8 mouse cellular contexts compared by ENCODE assay signal in genomic region chr12:12810159-12810885, GRCm38 (mm10).
A peak's percentile ranks its signal among the peaks of the same experiment; 100 is the strongest.
DNase-seq lines count a peak whose midpoint lies in the region; ATAC-seq and TF ChIP-seq lines count a peak whose summit lies in the region.

No protein-coding gene starts in this region.

- no peaks in the 10 kb centered on the region for H3K36me3 ChIP-seq in forebrain, embryonic 12.5 days (replicated peaks)
- H3K36me3 ChIP-seq in heart, embryonic 13.5 days, result no peaks in the 10 kb centered on the region
- H3K36me3 ChIP-seq in kidney, embryonic 15.5 days, result no peaks in the 10 kb centered on the region
- no peaks in the 10 kb centered on the region for H3K36me3 ChIP-seq in limb, embryonic 11.5 days (ENCODE audit: control insufficient read depth, insufficient read depth, low read length)
- no peaks in the 10 kb centered on the region for H3K36me3 ChIP-seq in midbrain, embryonic 12.5 days
- H3K36me3 ChIP-seq in stomach, embryonic 15.5 days, result no peaks in the 10 kb centered on the region

- no peak for TF ChIP-seq POLR2A in brain, embryonic 14.5 days (IDR thresholded peaks at IDR 0.05; ENCODE audit: borderline replicate concordance, extremely low read depth, insufficient read depth, insufficient read length, poor library complexity, severe bottlenecking)

- H3K27me3 ChIP-seq in forebrain, embryonic 12.5 days, result 0 out of 2 replicates have a peak, but pooled peaks cover 7% of the 10 kb centered on the region
- H3K27me3 ChIP-seq in heart, embryonic 13.5 days (replicated peaks), result no peaks in the 10 kb centered on the region
- H3K27me3 ChIP-seq in kidney, embryonic 15.5 days, result no peaks in the 10 kb centered on the region
- H3K27me3 ChIP-seq in limb, embryonic 11.5 days (ENCODE audit: control insufficient read depth, insufficient read depth, low read length), result no peaks in the 10 kb centered on the region
- 0 out of 2 replicates have a peak, but pooled peaks cover 4% of the 10 kb centered on the region for H3K27me3 ChIP-seq in midbrain, embryonic 12.5 days
- H3K27me3 ChIP-seq in stomach, embryonic 15.5 days (replicated peaks), result no peaks in the 10 kb centered on the region

- H3K4me2 ChIP-seq in forebrain, embryonic 12.5 days, result peak overlapping the region; percentile 36
- H3K4me2 ChIP-seq in heart, embryonic 13.5 days, result peak overlapping the region; percentile 64
- peak overlapping the region; percentile 56 for H3K4me2 ChIP-seq in kidney, embryonic 15.5 days
- H3K4me2 ChIP-seq in limb, embryonic 11.5 days (ENCODE audit: low read depth, severe bottlenecking), result peak overlapping the region; percentile 36; the same call in 1 of the 2 replicates
- peak overlapping the region; percentile 33 for H3K4me2 ChIP-seq in midbrain, embryonic 12.5 days (replicated peaks)
- H3K4me2 ChIP-seq in stomach, embryonic 15.5 days, result peak overlapping the region; percentile 53

- peaks cover 34% of the 10 kb centered on the region for H3K4me1 ChIP-seq in forebrain, embryonic 12.5 days
- H3K4me1 ChIP-seq in heart, embryonic 13.5 days, result peaks cover 21% of the 10 kb centered on the region
- peaks cover 22% of the 10 kb centered on the region for H3K4me1 ChIP-seq in kidney, embryonic 15.5 days
- peaks cover 12% of the 10 kb centered on the region; the same call in 1 of the 2 replicates for H3K4me1 ChIP-seq in limb, embryonic 11.5 days (ENCODE audit: control insufficient read depth, insufficient read depth, low read length)
- H3K4me1 ChIP-seq in midbrain, embryonic 12.5 days, result peaks cover 30% of the 10 kb centered on the region
- H3K4me1 ChIP-seq in stomach, embryonic 15.5 days, result peaks cover 24% of the 10 kb centered on the region

- WGBS in forebrain, embryonic 12.5 days, result 2% methylated on average over 16 of the region's 16 CpGs
- 8% methylated on average over 16 of the region's 16 CpGs for WGBS in heart, embryonic 13.5 days
- 3% methylated on average over 16 of the region's 16 CpGs for WGBS in kidney, embryonic 15.5 days
- 5% methylated on average over 16 of the region's 16 CpGs for WGBS in limb, embryonic 11.5 days
- 2% methylated on average over 16 of the region's 16 CpGs for WGBS in midbrain, embryonic 12.5 days
- 8% methylated on average over 16 of the region's 16 CpGs for whole genome bisulfite sequencing in stomach, embryonic 15.5 days

- DNase-seq in brain, embryonic 14.5 days (ENCODE audit: low read depth), result peak; percentile 91
- DNase-seq in limb, embryonic 11.5 days (ENCODE audit: low spot score), result peak; percentile 64
- no peak for DNase-seq in thymus, postnatal 36 days

- H3K9ac ChIP-seq in forebrain, embryonic 12.5 days, result no peak overlapping the region
- H3K9ac ChIP-seq in heart, embryonic 13.5 days, result peak overlapping the region; percentile 48
- H3K9ac ChIP-seq in kidney, embryonic 15.5 days, result 0 out of 2 replicates have a peak overlapping the region, but pooled peaks have one; percentile 3
- no peak overlapping the region for H3K9ac ChIP-seq in limb, embryonic 11.5 days (ENCODE audit: low read length)
- H3K9ac ChIP-seq in midbrain, embryonic 12.5 days (replicated peaks), result 0 out of 2 replicates have a peak overlapping the region, but pooled peaks have one; percentile 2
- no peak overlapping the region for H3K9ac ChIP-seq in stomach, embryonic 15.5 days

- no peak overlapping the region for H3K4me3 ChIP-seq in forebrain, embryonic 12.5 days (replicated peaks)
- H3K4me3 ChIP-seq in heart, embryonic 13.5 days, result peak overlapping the region; percentile 30
- peak overlapping the region; percentile 21 for H3K4me3 ChIP-seq in kidney, embryonic 15.5 days (replicated peaks)
- H3K4me3 ChIP-seq in limb, embryonic 11.5 days (ENCODE audit: low read depth, low read length), result no peak overlapping the region
- peak overlapping the region; percentile 13; the same call in 1 of the 2 replicates for H3K4me3 ChIP-seq in midbrain, embryonic 12.5 days
- H3K4me3 ChIP-seq in stomach, embryonic 15.5 days (replicated peaks), result peak overlapping the region; percentile 21; the same call in 1 of the 2 replicates

- H3K27ac ChIP-seq in forebrain, embryonic 12.5 days, result peak overlapping the region; percentile 65
- peak overlapping the region; percentile 46 for H3K27ac ChIP-seq in heart, embryonic 13.5 days (replicated peaks)
- peak overlapping the region; percentile 75 for H3K27ac ChIP-seq in kidney, embryonic 15.5 days
- H3K27ac ChIP-seq in limb, embryonic 11.5 days (replicated peaks; ENCODE audit: low read depth, low read length), result no peak overlapping the region; the same call in 1 of the 2 replicates
- peak overlapping the region; percentile 73 for H3K27ac ChIP-seq in midbrain, embryonic 12.5 days (replicated peaks)
- peak overlapping the region; percentile 81 for H3K27ac ChIP-seq in stomach, embryonic 15.5 days

- ATAC-seq in forebrain, embryonic 12.5 days (ENCODE audit: low FRiP score), result peak; percentile 56
- ATAC-seq in heart, embryonic 13.5 days (ENCODE audit: extremely low read depth, insufficient number of reproducible peaks, low FRiP score, low TSS enrichment), result no peak
- peak; percentile 66 for ATAC-seq in kidney, embryonic 15.5 days (replicated peaks; ENCODE audit: low FRiP score)
- ATAC-seq in limb, embryonic 11.5 days (ENCODE audit: insufficient number of reproducible peaks, low FRiP score, low TSS enrichment, low read depth), result no peak
- ATAC-seq in midbrain, embryonic 12.5 days (ENCODE audit: low FRiP score, low read depth), result peak; percentile 59
- peak; percentile 77 for ATAC-seq in stomach, embryonic 15.5 days (ENCODE audit: insufficient read depth, low FRiP score, low read depth)

- H3K9me3 ChIP-seq in forebrain, embryonic 12.5 days, result no peaks in the 10 kb centered on the region
- H3K9me3 ChIP-seq in heart, embryonic 13.5 days, result no peaks in the 10 kb centered on the region
- H3K9me3 ChIP-seq in kidney, embryonic 15.5 days (replicated peaks), result no peaks in the 10 kb centered on the region
- no peaks in the 10 kb centered on the region for H3K9me3 ChIP-seq in limb, embryonic 11.5 days (ENCODE audit: control insufficient read depth, low read length)
- H3K9me3 ChIP-seq in midbrain, embryonic 12.5 days, result no peaks in the 10 kb centered on the region
- no peaks in the 10 kb centered on the region for H3K9me3 ChIP-seq in stomach, embryonic 15.5 days

- no peak for TF ChIP-seq CTCF in brain, embryonic 14.5 days (IDR thresholded peaks at IDR 0.05; ENCODE audit: borderline replicate concordance, extremely low read depth, insufficient read depth, insufficient read length)

Comparison
In these comparisons a context has a peak if more than half of its experiments do, and no peak if none do; other contexts are left out.
1. DNase-seq: peak in brain, embryonic 14.5 days (single experiment) and limb, embryonic 11.5 days (single experiment); none in thymus, postnatal 36 days (0 of 2).
2. ATAC-seq: peak in forebrain, embryonic 12.5 days (single experiment), kidney, embryonic 15.5 days (single experiment), midbrain, embryonic 12.5 days (single experiment) and stomach, embryonic 15.5 days (single experiment); none in heart, embryonic 13.5 days (single experiment) and limb, embryonic 11.5 days (single experiment).
3. H3K4me3 ChIP-seq: peak in heart, embryonic 13.5 days (single experiment), kidney, embryonic 15.5 days (single experiment), midbrain, embryonic 12.5 days (single experiment) and stomach, embryonic 15.5 days (single experiment); none in forebrain, embryonic 12.5 days (single experiment) and limb, embryonic 11.5 days (single experiment).
4. H3K9ac ChIP-seq: peak in heart, embryonic 13.5 days (single experiment), kidney, embryonic 15.5 days (single experiment) and midbrain, embryonic 12.5 days (single experiment); none in forebrain, embryonic 12.5 days (single experiment), limb, embryonic 11.5 days (single experiment) and stomach, embryonic 15.5 days (single experiment).
5. Peak in every context shown above with its lines, with median percentiles within 50 percentile points of each other: H3K4me2 ChIP-seq.